Mouse (Mus musculus) cortical plate, adult 2 months (tissue): ENCODE data around the gene Nppb. TPM values are rescaled to one million over a fixed set of nuclear protein-coding genes. Genes with fewer than 3 reads are reported as not detected.
A peak's percentile ranks its signal among the peaks of the same experiment; 100 is the strongest.

Experiments used
- H3K27ac ChIP-seq: fragments of 200-500 bp; 2 replicates; pipeline ENCODE4 v1.5.1; 2012; ENCODE audit warnings: low read length, control low read depth, inconsistent platforms; ENCODE audit not compliant: insufficient read depth
- H3K4me1 ChIP-seq: fragments of 200-500 bp; 2 replicates; pipeline ENCODE4 v1.6.1; 2011; ENCODE audit warnings: low read length; ENCODE audit not compliant: control insufficient read depth, insufficient read depth
- H3K4me3 ChIP-seq: fragments of 200-500 bp; 2 replicates; pipeline ENCODE4 v1.5.1; 2011; ENCODE audit warnings: mild to moderate bottlenecking, low read length, control low read depth; ENCODE audit not compliant: insufficient read depth
- CTCF ChIP-seq: fragments of 200-500 bp; IDR thresholded peaks from 2 replicates; pipeline ENCODE4 v1.5.1; 2011; ENCODE audit warnings: mild to moderate bottlenecking, control low read depth, low read length; ENCODE audit not compliant: insufficient read depth; ENCODE audit errors: extremely low read depth
- POLR2A ChIP-seq: fragments of 200-500 bp; IDR thresholded peaks from 2 replicates; pipeline ENCODE4 v1.6.1; 2011; ENCODE audit warnings: mild to moderate bottlenecking, low read length, control low read depth; ENCODE audit not compliant: insufficient read depth; ENCODE audit errors: extremely low read depth
- polyA plus RNA-seq: library from polyadenylated mRNA; depleted of rRNA; stranded (reverse); fragments of >200 nt; gene quantifications from 2 replicates; pipeline ENCODE4 v1.2.3, GENCODE M21; 2012

Nppb gene
- polyA plus RNA-seq, 1 experiment = not detected

DNA sequence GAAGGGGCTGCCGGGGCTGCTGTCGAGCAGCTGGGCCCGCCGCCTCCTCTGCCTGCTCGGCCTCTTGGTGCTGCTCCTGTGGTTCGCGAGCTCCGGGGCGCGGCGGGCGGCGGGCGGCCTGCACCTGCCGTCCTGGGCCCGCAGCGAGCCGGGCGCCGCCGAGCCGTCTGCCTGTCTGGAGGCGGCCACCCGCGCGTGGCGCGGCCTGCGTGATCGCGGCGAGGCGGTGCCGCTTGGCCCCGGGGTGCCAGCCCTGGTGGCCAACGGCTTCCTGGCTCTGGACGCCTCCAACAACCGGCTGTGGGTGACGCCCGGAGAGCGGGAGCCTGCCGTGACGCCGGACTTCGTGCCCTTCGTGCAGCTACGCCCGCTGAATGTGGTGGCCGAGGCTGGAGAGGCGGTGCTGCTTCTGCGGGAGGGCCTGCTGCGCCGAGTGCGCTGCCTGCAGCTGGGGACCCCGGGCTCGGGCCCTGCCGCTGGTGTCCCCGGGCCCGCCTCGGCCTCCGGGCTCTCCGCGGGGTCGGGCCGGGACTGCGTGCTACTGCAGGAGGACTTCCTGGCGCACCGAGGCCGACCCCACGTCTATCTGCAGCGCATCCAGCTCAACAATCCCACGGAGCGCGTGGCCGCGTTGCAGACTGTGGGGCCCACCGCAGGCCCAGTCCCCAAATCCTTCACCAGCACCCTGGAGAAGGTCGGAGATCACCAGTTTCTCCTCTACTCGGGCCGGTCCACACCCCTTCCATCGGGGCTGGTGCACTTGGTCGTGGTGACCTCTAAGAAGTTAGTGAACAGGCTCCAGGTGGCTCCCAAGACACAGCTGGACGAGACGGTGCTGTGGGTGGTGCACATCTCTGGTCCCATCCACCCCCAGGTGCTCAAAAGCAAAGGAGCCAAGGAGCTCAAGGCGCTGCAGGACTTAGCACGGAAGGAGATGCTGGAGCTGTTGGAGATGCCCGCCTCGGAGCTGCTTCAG is 44.3 kb upstream of the Nppb start:
- H3K4me3 ChIP-seq = peak overlapping the region; percentile 54
- no peak for TF ChIP-seq POLR2A
- no peak for TF ChIP-seq CTCF
- peak overlapping the region; percentile 6; the same call in 1 of the 2 replicates for H3K27ac ChIP-seq
- peaks cover 15% of the 10 kb centered on the region for H3K4me1 ChIP-seq

DNA sequence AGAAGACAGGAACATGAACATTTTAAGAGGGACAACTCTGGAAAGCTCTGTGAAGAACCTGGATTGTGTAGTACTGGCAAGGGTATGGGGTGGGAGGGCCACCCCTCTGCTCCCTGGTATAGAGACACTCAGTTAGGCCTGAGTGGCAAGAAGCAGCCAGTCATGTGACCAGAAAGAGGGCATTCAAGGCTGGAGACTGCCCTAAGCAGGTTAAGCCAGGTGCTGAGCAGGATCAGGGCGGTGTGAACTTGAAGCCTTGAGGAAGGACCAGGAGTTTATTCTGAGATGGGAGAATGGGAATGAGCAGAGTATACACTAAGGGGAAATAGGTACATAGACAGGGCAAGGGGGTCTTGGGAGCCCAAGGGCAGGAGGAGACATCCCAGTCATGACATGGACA is 42.6 kb upstream of the Nppb start:
- TF ChIP-seq POLR2A (no peak), CTCF (no peak)
- no peak overlapping the region for H3K4me3 ChIP-seq
- no peak overlapping the region for H3K27ac ChIP-seq
- peaks cover 15% of the 10 kb centered on the region for H3K4me1 ChIP-seq

DNA sequence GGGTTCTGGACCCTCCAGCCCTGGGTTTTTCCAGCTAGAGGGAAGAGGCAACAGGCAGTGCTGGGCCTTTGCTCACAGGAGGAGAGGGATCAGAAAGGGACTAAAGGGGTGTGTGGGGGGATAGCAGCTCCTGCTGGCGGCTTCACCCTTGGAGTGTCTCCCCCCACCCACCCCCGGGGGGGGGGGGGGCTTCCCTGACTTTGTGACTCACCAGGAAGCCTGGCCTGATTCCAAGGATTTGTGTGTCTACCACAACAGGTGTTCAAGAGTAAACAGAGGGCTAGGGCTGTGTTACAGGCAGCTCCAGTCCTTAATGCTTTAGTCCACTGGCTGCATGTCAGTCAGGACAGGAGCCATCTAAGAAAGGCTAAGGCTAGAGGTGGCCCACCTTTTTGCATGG is 38.1 kb upstream of the Nppb start:
- no peak for TF ChIP-seq POLR2A
- no peak for TF ChIP-seq CTCF
- Histone ChIP-seq H3K4me3 (no peak overlapping the region), H3K27ac (no peak overlapping the region), H3K4me1 (peaks cover 4% of the 10 kb centered on the region)

DNA sequence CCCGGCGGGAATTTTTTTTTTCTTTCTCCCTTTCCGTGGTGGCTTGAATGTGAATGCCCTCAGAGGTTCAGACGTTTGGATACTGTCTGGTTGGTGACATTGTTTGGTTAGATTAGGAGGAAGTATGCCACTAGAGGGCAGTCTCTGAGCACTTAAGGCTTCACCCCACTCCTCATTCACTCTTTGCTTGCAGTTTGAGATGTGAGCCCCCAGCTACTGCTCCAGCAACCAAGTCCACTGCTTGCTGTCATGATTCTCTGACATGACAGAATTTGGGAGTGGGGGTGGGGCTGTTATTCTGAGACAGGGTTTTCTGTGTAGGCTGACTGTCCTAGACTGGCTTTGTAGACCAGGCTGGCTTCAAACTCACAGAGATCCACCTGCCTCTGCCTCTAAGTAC is 32.0 kb upstream of the Nppb start:
- no peak for TF ChIP-seq POLR2A
- TF ChIP-seq CTCF = peak; percentile 65
- no peak overlapping the region for H3K4me3 ChIP-seq
- no peak overlapping the region for H3K27ac ChIP-seq
- no peaks in the 10 kb centered on the region for H3K4me1 ChIP-seq

DNA sequence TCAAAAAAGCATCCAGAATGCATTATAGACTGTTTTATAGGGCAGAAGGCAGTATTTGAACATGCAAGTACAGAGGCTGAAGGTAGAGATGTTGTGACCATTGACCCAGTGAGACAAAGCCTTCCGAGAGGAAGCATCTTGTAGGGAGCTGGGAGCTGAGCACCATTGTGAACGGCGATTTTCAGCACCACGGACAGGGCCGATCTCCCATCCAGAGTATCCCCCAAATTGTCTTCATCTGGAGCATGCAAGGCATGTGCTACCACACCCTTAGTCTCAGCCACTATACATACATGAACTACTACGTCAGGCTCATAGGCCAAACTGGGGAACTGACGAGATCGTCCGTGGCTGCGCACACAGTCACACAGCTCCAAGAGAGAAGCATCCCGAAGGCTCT is 28.4 kb upstream of the Nppb start:
- TF ChIP-seq CTCF (no peak), POLR2A (no peak)
- no peak overlapping the region for H3K27ac ChIP-seq
- H3K4me1 ChIP-seq = no peaks in the 10 kb centered on the region
- H3K4me3 ChIP-seq = no peak overlapping the region

DNA sequence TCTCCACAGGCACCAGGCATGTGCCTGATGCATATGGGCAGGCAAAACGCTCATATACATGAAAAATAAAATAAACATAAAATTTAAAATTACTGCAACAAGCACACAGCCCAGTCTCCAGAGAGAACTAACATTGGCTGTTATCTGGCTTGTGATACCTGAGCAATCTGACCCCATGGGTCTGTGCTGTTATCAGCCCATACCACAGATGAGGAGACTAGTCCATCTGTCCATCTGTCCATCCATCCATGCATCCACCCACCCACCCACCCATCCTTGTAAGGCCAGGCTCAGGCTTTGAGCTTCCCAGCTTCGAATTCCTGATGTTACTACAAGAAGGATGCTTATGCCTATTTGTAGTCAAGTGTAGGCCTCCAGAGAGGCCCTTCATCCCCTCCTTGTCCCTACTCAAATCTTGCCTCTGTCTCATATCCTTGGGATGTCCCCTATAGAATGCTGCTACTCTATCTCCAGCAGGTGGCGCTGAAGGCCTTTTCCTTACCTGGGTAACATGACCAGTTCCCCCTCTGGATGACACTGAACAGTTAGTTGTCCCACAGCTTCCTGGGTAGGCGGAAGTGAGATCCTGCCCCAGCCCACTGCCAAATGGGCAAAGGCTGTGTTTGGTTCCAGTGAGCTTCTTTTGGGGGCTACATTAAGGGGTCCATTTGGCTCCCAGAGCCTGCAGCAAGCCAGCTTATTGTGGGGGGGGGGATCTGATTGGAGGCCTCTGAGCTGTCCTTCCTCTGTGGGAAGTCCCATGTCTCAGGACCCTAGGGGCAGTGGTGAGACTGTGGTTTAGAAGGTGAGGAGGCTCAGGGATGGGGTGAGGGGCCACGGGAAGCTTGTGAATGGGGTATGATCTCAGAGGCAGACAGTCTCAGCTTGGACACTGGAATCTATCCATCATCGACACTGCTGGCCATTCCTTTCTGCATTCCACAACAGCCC is 25.4 kb upstream of the Nppb start:
- H3K27ac ChIP-seq = no peak overlapping the region
- H3K4me3 ChIP-seq = no peak overlapping the region
- TF ChIP-seq POLR2A = no peak
- TF ChIP-seq CTCF = peak; percentile 76

DNA sequence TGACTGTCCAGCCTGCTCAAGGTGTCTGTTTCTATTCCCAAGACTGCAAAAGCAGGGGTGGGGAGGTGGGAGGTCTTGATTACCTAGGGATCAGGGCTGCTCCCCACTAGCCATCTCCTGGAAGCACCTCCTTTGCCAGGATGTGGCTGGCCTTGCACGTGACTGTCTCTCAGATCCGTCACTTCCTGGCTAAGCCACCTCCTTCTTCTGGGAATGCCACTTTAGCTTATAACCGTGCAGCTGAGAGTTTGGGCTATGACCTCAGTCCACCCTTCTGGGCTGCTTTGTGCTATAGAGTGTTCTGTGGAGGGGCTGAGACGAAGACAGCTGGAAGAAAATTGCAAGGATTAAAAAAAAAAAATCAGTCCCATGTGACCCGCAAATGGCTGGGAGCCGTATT is 22.8 kb upstream of the Nppb start:
- no peaks in the 10 kb centered on the region for H3K4me1 ChIP-seq
- TF ChIP-seq CTCF = no peak
- TF ChIP-seq POLR2A = no peak
- H3K4me3 ChIP-seq = no peak overlapping the region
- no peak overlapping the region for H3K27ac ChIP-seq

More for the DNA sequence above, 25.4 kb upstream of the Nppb start:
- no peaks in the 10 kb centered on the region for H3K4me1 ChIP-seq

DNA sequence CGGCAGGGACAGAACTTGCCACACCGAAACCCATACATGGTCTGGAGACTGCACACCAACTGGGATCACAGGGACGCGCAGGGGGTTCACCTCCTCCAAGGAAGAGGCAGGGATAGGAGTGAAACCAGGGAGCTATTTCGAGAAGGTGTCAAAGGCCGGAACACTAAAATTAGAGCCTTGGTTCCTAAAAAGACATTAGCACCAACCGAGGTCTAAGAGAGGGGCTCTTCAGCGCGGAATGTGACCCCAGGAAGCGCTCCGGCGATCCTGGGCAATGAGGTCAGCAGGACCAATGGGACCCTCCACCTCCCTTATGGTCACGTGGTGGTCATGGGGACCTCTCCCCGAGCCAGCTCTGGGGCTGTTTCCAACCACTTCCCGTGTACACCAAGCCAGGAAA is 22.0 kb upstream of the Nppb start:
- Histone ChIP-seq H3K4me1 (no peaks in the 10 kb centered on the region), H3K27ac (no peak overlapping the region), H3K4me3 (no peak overlapping the region)
- TF ChIP-seq POLR2A (no peak), CTCF (no peak)

DNA sequence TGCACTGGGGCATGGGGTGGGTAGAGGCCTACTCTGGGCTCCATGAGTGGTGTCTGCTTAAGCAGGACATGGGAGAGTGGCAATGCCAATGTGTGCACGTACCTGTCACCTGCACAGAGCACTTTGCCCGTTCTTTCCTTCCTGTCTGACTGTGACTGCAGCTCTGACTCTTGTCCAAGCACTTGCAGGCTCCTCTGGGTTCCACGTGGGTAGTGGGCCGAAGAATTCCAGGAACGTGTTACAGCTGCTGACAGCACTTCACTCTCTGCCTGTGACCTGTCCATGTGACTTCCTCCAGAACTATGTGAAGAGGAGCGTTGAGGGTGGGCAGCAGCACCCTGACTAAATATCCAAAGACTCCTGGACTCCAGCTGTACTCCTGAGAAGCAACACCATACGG is 19.9 kb upstream of the Nppb start:
- no peak for TF ChIP-seq POLR2A
- Histone ChIP-seq H3K27ac (no peak overlapping the region), H3K4me1 (no peaks in the 10 kb centered on the region), H3K4me3 (no peak overlapping the region)

DNA sequence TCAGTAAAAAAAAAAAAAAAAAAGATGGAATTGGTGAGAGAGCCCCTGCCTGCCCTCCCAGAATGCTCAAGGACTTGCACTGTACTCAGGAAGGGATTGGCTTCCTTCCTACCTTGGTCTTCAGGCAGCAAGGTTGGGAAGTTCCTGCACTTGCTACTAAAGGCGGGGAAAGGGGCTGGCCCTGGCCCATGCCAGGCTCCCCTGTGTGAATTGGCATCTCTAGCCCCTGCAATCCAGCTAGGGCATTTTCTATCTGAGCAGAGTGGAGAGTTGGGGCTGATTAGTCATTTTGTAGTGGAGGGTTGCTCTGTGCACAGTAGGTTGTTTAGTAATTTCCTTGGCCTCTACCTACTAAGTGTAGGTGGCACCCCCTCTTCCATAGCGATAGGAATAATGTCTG is 16.8 kb upstream of the Nppb start:
- TF ChIP-seq POLR2A (no peak), CTCF (no peak)
- H3K27ac ChIP-seq = no peak overlapping the region
- H3K4me1 ChIP-seq = no peaks in the 10 kb centered on the region
- H3K4me3 ChIP-seq = no peak overlapping the region
